9 mouse cellular contexts compared by ENCODE assay signal in the genomic region with DNA sequence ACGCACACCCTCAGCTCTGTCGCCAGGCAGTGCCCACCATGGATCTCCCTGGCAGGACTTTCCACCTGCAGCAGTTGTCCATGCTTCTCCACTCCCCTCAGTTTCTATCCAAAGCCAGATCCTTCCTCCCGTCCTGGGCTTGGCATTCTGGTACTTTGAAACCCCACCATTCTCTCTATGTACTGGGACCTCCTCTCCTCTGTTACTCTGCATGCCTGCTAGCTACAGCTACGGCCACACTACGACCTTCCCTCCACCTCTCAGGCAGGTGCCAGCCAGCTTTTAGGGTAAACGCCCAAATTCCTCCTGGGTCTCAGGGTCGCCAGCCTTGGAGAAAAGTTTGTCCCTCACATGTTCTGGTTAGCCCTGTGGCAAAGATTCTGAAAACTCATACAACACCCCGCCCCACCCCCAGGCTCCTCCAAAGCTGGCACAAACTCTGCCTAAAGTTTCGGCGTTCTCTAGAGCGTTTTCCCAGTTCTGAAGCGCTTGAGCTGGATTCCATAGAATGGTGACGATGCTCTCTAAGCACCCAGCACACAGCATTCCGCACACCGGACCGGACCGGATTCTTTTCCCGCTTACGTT. TPM values are rescaled to one million over a fixed set of nuclear protein-coding genes. Genes with fewer than 3 reads are reported as not detected.
DNase-seq lines count a peak whose midpoint lies in the region; ATAC-seq lines count a peak whose summit lies in the region.
"Had no signal": no experiment of that assay in that cellular context is flagged by ENCODE, and none has a peak within 500 bp of the region (broad histone marks: within the 10 kb centered on the region; RNA-seq: fewer than 3 reads in every experiment).

No protein-coding gene starts in this region.

- H3K27ac ChIP-seq in heart, embryonic 12.5 days (ENCODE audit: poor library complexity, severe bottlenecking), result no peak overlapping the region
- no peak overlapping the region for H3K27ac ChIP-seq in brown adipose tissue, adult 24 weeks (replicated peaks; ENCODE audit: low read depth, low read length)
- H3K27ac ChIP-seq in hindbrain, embryonic 13.5 days, result no peak overlapping the region
- H3K27ac ChIP-seq in midbrain, embryonic 16.5 days (ENCODE audit: low read length), result no peak overlapping the region
- H3K27ac ChIP-seq: macrophage had no signal

- no peaks in the 10 kb centered on the region for H3K36me3 ChIP-seq in heart, embryonic 12.5 days
- no peaks in the 10 kb centered on the region for H3K36me3 ChIP-seq in hindbrain, embryonic 13.5 days
- no peaks in the 10 kb centered on the region for H3K36me3 ChIP-seq in midbrain, embryonic 16.5 days (ENCODE audit: control insufficient read depth, insufficient read depth, low read length)

- H3K4me3 ChIP-seq in heart, embryonic 12.5 days, result peak overlapping the region; percentile 43
- H3K4me3 ChIP-seq in brown adipose tissue, adult 24 weeks (ENCODE audit: insufficient read depth, low read depth, low read length), result peak overlapping the region; percentile 31
- H3K4me3 ChIP-seq in hindbrain, embryonic 13.5 days, result peak overlapping the region; percentile 37
- no peak overlapping the region for H3K4me3 ChIP-seq in midbrain, embryonic 16.5 days (ENCODE audit: low read depth, low read length)

- H3K4me1 ChIP-seq in heart, embryonic 12.5 days (replicated peaks), result peaks cover 14% of the 10 kb centered on the region
- H3K4me1 ChIP-seq in brown adipose tissue, adult 24 weeks (ENCODE audit: control insufficient read depth, insufficient read depth, insufficient read length, low read length), result peaks cover 2% of the 10 kb centered on the region; the same call in 1 of the 2 replicates
- H3K4me1 ChIP-seq in hindbrain, embryonic 13.5 days (replicated peaks), result peaks cover 16% of the 10 kb centered on the region
- H3K4me1 ChIP-seq in midbrain, embryonic 16.5 days (ENCODE audit: control insufficient read depth, insufficient read depth, low read length), result 0 out of 2 replicates have a peak, but pooled peaks cover 2% of the 10 kb centered on the region

- H3K9me3 ChIP-seq in heart, embryonic 12.5 days (replicated peaks), result no peaks in the 10 kb centered on the region
- no peaks in the 10 kb centered on the region for H3K9me3 ChIP-seq in hindbrain, embryonic 13.5 days
- no peaks in the 10 kb centered on the region for H3K9me3 ChIP-seq in midbrain, embryonic 16.5 days (replicated peaks; ENCODE audit: control insufficient read depth, low read length, poor library complexity, severe bottlenecking)

- no peak for ATAC-seq in heart, embryonic 12.5 days (ENCODE audit: insufficient number of reproducible peaks, low FRiP score)
- no peak for ATAC-seq in hindbrain, embryonic 13.5 days (ENCODE audit: low FRiP score)
- 0 out of 2 replicates have a peak, but pooled peaks have one; percentile 45 for ATAC-seq in midbrain, embryonic 16.5 days

- peaks cover 63% of the 10 kb centered on the region for H3K27me3 ChIP-seq in heart, embryonic 12.5 days (replicated peaks)
- H3K27me3 ChIP-seq in hindbrain, embryonic 13.5 days, result peaks cover 58% of the 10 kb centered on the region
- H3K27me3 ChIP-seq in midbrain, embryonic 16.5 days (ENCODE audit: control insufficient read depth, insufficient read depth, low read depth, low read length), result peaks cover 33% of the 10 kb centered on the region

- WGBS in heart, embryonic 12.5 days, result 5% methylated on average over 19 of the region's 19 CpGs
- 3% methylated on average over 19 of the region's 19 CpGs for WGBS in hindbrain, embryonic 13.5 days
- 3% methylated on average over 19 of the region's 19 CpGs for WGBS in midbrain, embryonic 16.5 days

- no peak overlapping the region for H3K9ac ChIP-seq in heart, embryonic 12.5 days
- no peak overlapping the region for H3K9ac ChIP-seq in hindbrain, embryonic 13.5 days
- no peak overlapping the region for H3K9ac ChIP-seq in midbrain, embryonic 16.5 days (ENCODE audit: low read depth, low read length)

- DNase-seq in heart, postnatal 14 days, result no peak
- DNase-seq in urinary bladder, postnatal 4 days (ENCODE audit: low spot score in 2 of 2), result no peak
- no peak for DNase-seq in gastrocnemius, postnatal 4 days (ENCODE audit: low spot score in 2 of 2)
- no peak for DNase-seq in layer of hippocampus, postnatal 25 days (ENCODE audit: extremely low spot score in 1 of 2, low spot score in 1 of 2)

- intact Hi-C loops in heart, postnatal 14 days (cut with DNase I), result no loop called here

- H3K4me2 ChIP-seq in heart, embryonic 12.5 days, result peak overlapping the region; percentile 69
- peak overlapping the region; percentile 55 for H3K4me2 ChIP-seq in hindbrain, embryonic 13.5 days
- peak overlapping the region; percentile 5; the same call in 1 of the 2 replicates for H3K4me2 ChIP-seq in midbrain, embryonic 16.5 days (ENCODE audit: low read length)

RNA-seq across cellular contexts. Expression of a gene that starts 0.6 kb away (rescaled TPM):
- not detected in 2 replicates for polyA plus RNA-seq in heart, embryonic 12.5 days (2016; fragmentation: Nextera tagmentation; extraction: Ambion mirVana)
- not detected for total RNA-seq in heart, postnatal 14 days (2021)
- not detected in 2 replicates for polyA plus RNA-seq in brown adipose tissue, adult 24 weeks (2012; ENCODE audit: insufficient read depth, insufficient read length, missing spikeins)
- not detected in 2 replicates for polyA plus RNA-seq in hindbrain, embryonic 13.5 days (2015; fragmentation: Nextera tagmentation; extraction: Ambion mirVana)
- polyA plus RNA-seq in midbrain, embryonic 16.5 days (2015; fragmentation: Nextera tagmentation; extraction: Ambion mirVana), result 0.12 TPM in 1 of 2 replicates, not detected in the other
- total RNA-seq in gastrocnemius, postnatal 4 days (2021), result not detected
- total RNA-seq in layer of hippocampus, postnatal 25 days (2021), result not detected
- polyA plus RNA-seq: macrophage had no signal

Comparison
In these comparisons a context has a peak if more than half of its experiments do, and no peak if none do; other contexts are left out.
1. H3K4me2 ChIP-seq: peak in every context shown above with its lines; median percentile 69 in heart, embryonic 12.5 days; 55 in hindbrain, embryonic 13.5 days; 5 in midbrain, embryonic 16.5 days.